ENCODE assay signal across 12 mouse cellular contexts in the genomic region with DNA sequence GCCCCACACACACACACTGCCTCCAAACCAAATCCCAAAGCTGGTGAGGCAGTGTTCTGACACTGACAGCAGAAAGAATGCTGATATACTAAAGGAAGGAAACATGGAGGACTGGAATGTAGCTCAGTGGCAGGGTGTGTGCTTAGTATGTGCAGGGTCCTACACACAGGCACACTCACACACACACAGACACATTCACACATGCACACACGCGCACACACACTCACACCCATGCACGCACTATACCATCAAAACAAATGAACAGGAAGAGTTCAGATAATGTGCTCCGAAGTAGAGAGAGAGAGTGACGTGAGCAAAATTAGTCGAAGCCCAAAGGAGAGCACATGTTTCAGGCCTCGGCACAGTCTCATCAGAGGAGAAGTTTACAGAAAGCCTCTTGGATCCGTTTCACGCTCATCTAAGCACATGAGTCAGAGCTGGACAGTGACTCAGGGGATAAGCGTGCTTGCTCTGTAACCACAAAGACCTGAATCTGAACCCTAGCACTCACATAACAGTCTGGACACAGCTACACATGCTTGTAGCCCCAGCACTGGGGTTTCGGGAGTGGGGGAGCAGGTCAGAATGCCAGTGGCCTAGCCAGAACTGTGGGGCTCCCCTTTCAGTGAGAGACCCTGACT.
A peak's percentile ranks its signal among the peaks of the same experiment; 100 is the strongest.
DNase-seq lines count a peak whose midpoint lies in the region; ATAC-seq and TF ChIP-seq lines count a peak whose summit lies in the region.
"Had no signal": no experiment of that assay in that cellular context is flagged by ENCODE, and none has a peak within 500 bp of the region (broad histone marks: within the 10 kb centered on the region; RNA-seq: fewer than 3 reads in every experiment).

No protein-coding gene starts in this region.

- ATAC-seq in intestine, embryonic 16.5 days = 0 out of 2 replicates have a peak, but pooled peaks have one; percentile 40
- no peak for ATAC-seq in intestine, embryonic 15.5 days
- no peak for ATAC-seq in erythroblast, adult 5-6 weeks (replicated peaks; ENCODE audit: low FRiP score, poor library complexity, severe bottlenecking)
- ATAC-seq in midbrain, postnatal 0 days (ENCODE audit: low FRiP score) = no peak
- ATAC-seq: inflammation-experienced regulatory T-cells, adult 6 months had no signal

- no peak overlapping the region for H3K4me2 ChIP-seq in intestine, embryonic 16.5 days (ENCODE audit: low read depth, low read length)
- no peak overlapping the region for H3K4me2 ChIP-seq in intestine, embryonic 15.5 days (replicated peaks)
- no peak overlapping the region for H3K4me2 ChIP-seq in midbrain, postnatal 0 days (ENCODE audit: low read depth, low read length, poor library complexity, severe bottlenecking)
- H3K4me2 ChIP-seq: neural tube, embryonic 12.5 days had no signal

- no peak overlapping the region for H3K9ac ChIP-seq in intestine, embryonic 16.5 days (ENCODE audit: low read depth, low read length)
- H3K9ac ChIP-seq in intestine, embryonic 15.5 days = no peak overlapping the region
- no peak overlapping the region for H3K9ac ChIP-seq in midbrain, postnatal 0 days (replicated peaks; ENCODE audit: low read length, poor library complexity, severe bottlenecking)
- H3K9ac ChIP-seq: neural tube, embryonic 12.5 days had no signal

- H3K4me1 ChIP-seq in intestine, embryonic 16.5 days (ENCODE audit: control insufficient read depth, insufficient read depth, low read length) = no peaks in the 10 kb centered on the region
- H3K4me1 ChIP-seq in intestine, embryonic 15.5 days (replicated peaks) = no peaks in the 10 kb centered on the region
- H3K4me1 ChIP-seq in midbrain, postnatal 0 days (ENCODE audit: insufficient read depth, low read length) = no peaks in the 10 kb centered on the region
- H3K4me1 ChIP-seq: neural tube, embryonic 12.5 days had no signal

- DNase-seq in 416B (ENCODE audit: low read depth) = peak; percentile 93
- peak; percentile 94 for DNase-seq in Muller cell, postnatal 12 days (ENCODE audit: inconsistent ontology term)
- DNase-seq in fibroblast of lung, adult 2 months (ENCODE audit: low read depth) = peak; percentile 90
- DNase-seq in cerebellum, adult 11 months = no peak
- DNase-seq in midbrain, postnatal 0 days (ENCODE audit: low spot score) = no peak
- DNase-seq: thymus, postnatal 36 days had no signal

- H3K27ac ChIP-seq in intestine, embryonic 16.5 days (ENCODE audit: low read length) = no peak overlapping the region
- H3K27ac ChIP-seq in intestine, embryonic 15.5 days = no peak overlapping the region
- H3K27ac ChIP-seq in midbrain, postnatal 0 days (ENCODE audit: low read depth, low read length) = no peak overlapping the region
- H3K27ac ChIP-seq: neural tube, embryonic 12.5 days had no signal

- H3K4me3 ChIP-seq in intestine, embryonic 16.5 days (ENCODE audit: low read length) = no peak overlapping the region
- H3K4me3 ChIP-seq in intestine, embryonic 15.5 days (replicated peaks) = no peak overlapping the region
- H3K4me3 ChIP-seq in midbrain, postnatal 0 days (ENCODE audit: low read depth, low read length) = no peak overlapping the region
- H3K4me3 ChIP-seq: erythroblast, embryonic 14.5 days; neural tube, embryonic 12.5 days had no signal

- H3K9me3 ChIP-seq in intestine, embryonic 16.5 days (ENCODE audit: control insufficient read depth, low read length) = no peaks in the 10 kb centered on the region
- no peaks in the 10 kb centered on the region for H3K9me3 ChIP-seq in intestine, embryonic 15.5 days
- H3K9me3 ChIP-seq in midbrain, postnatal 0 days (ENCODE audit: low read length) = no peaks in the 10 kb centered on the region
- H3K9me3 ChIP-seq: neural tube, embryonic 12.5 days had no signal

- H3K27me3 ChIP-seq in intestine, embryonic 16.5 days (replicated peaks; ENCODE audit: control insufficient read depth, insufficient read depth, low read length) = no peaks in the 10 kb centered on the region
- no peaks in the 10 kb centered on the region for H3K27me3 ChIP-seq in intestine, embryonic 15.5 days (replicated peaks)
- H3K27me3 ChIP-seq in midbrain, postnatal 0 days (ENCODE audit: insufficient read depth, low read length) = no peaks in the 10 kb centered on the region
- H3K27me3 ChIP-seq: neural tube, embryonic 12.5 days had no signal

- H3K36me3 ChIP-seq in intestine, embryonic 16.5 days (ENCODE audit: control insufficient read depth, insufficient read depth, low read length) = no peaks in the 10 kb centered on the region
- no peaks in the 10 kb centered on the region for H3K36me3 ChIP-seq in intestine, embryonic 15.5 days
- H3K36me3 ChIP-seq in midbrain, postnatal 0 days (ENCODE audit: insufficient read depth, low read length) = no peaks in the 10 kb centered on the region
- H3K36me3 ChIP-seq: neural tube, embryonic 12.5 days had no signal

- WGBS in intestine, embryonic 16.5 days = 64% methylated on average over 11 of the region's 11 CpGs
- 69% methylated on average over 11 of the region's 11 CpGs for WGBS in intestine, embryonic 15.5 days
- 88% methylated on average over 11 of the region's 11 CpGs for WGBS in midbrain, postnatal 0 days

- no peak for TF ChIP-seq CTCF in midbrain, postnatal 0 days (IDR thresholded peaks at IDR 0.05)

Comparison
In these comparisons a context has a peak if more than half of its experiments do, and no peak if none do; other contexts are left out.
1. DNase-seq: peak in 416B (single experiment), Muller cell, postnatal 12 days (single experiment) and fibroblast of lung, adult 2 months (single experiment); none in cerebellum, adult 11 months (single experiment) and midbrain, postnatal 0 days (single experiment).